Mouse (Mus musculus): ENCODE data around the gene Esp22.
"Not testable (repeated sequence)": the region's sequence is repeated elsewhere in the genome, so short reads cannot be mapped to it uniquely, and the experiment has no call there.

Esp22 gene

DNA sequence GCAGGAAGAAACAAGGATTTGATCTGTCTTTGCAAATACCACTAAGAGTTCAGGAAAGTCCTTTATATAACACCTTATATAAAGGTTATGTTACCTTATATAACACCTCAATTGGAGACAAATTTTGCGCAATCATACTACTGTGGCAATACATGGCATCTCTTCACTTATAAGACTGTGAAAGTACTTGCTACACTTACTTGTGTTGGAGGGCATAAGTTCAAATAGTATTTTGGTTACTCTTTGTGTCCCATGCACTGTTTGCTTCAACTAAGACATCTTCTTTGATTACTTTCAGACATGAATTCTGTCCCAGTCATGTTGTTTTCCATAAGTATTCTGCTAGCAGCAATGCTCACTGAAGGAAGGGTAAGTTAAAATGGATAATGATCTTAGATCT is at the start of gene Esp22:
TSS of gene Esp22 (plus strand) at position 301 of the 400 bp plus-strand sequence.
- no peak for DNase-seq (ENCODE audit: low spot score in 2 of 2)

GRCm38 (mm10) chr17:39063641-39064040 is 31.5 kb upstream of the Esp22 start:
- DNase-seq (ENCODE audit: low spot score in 2 of 2) = no peak

GRCm38 (mm10) chr17:39076937-39077336 is 18.2 kb upstream of the Esp22 start, which contains the start of gene Esp23:
TSS of gene Esp23 (minus strand) at chr17:39077037.
- DNase-seq (ENCODE audit: low spot score in 2 of 2) = no peak

DNA sequence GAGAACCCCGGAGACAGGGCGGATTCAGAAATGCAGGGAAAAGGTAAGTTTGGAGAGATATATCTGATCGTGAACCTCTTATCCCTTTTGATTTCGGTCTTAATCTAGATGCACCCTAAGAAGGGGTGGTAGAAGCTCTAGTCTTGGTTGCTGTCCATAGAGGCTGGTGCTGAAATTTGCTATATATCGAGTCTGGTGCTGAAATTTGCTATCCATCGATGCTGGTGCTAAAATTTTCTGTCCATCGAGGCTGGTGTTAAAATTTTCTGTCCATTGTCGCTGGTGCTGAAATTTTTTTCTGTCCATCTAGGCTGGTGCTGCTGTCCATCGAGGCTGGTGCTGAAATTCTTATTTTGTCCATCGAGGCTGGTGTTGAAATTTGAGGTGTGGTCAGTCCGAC is 12.0 kb downstream of the Esp22 start:
- DNase-seq (ENCODE audit: low spot score in 2 of 2) = not testable (repeated sequence)

DNA sequence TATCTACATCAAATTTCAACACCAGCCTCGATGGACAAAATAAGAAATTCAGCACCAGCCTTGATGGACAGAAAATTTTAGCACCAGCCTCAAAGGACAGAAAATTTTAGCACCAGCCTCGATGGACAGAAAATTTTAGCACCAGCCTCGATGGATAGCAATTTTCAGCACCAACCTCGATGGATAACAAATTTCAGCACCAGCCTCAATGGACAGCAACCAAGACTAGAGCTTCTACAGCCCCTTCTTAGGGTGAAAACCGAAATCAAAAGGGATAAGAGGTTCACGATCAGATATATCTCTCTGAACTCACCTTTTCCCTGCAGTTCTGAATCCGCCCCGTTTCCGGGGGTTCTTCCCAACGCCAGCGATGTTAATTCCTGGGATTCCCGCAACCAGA is 34.0 kb downstream of the Esp22 start:
- DNase-seq (ENCODE audit: low spot score in 2 of 2) = not testable (repeated sequence)

Data from spleen, postnatal 10 days (tissue).